Mouse (Mus musculus) embryonic facial prominence, embryonic 12.5 days (tissue): ENCODE data around the gene Stk33. TPM values are rescaled to one million over a fixed set of nuclear protein-coding genes. Genes with fewer than 3 reads are reported as not detected.
A peak's percentile ranks its signal among the peaks of the same experiment; 100 is the strongest.

Experiments used
- ATAC-seq: fragments of 200-750 bp; cut with Nextera tagmentation; 2 replicates; pipeline ENCODE4 v1.8.0; 2017; ENCODE audit not compliant: insufficient number of reproducible peaks, insufficient read depth, low FRiP score, low TSS enrichment
- H3K27ac ChIP-seq: fragments of 300-500 bp; sonication (generic); 2 replicates; pipeline ENCODE4 v1.5.1; 2016; ENCODE audit warnings: mild to moderate bottlenecking
- H3K27me3 ChIP-seq: fragments of 300-500 bp; sonication (generic); 2 replicates; pipeline ENCODE4 v1.6.1; 2016; ENCODE audit warnings: mild to moderate bottlenecking, moderate library complexity
- H3K36me3 ChIP-seq: fragments of 300-500 bp; sonication (generic); 2 replicates; pipeline ENCODE4 v1.6.1; 2016; ENCODE audit warnings: mild to moderate bottlenecking
- H3K4me1 ChIP-seq: fragments of 300-500 bp; sonication (generic); 2 replicates; pipeline ENCODE4 v1.6.1; 2016
- H3K4me2 ChIP-seq: fragments of 300-500 bp; sonication (generic); replicated peaks from 2 replicates; pipeline ENCODE4 v1.6.1; 2016; ENCODE audit warnings: mild to moderate bottlenecking, moderate library complexity
- H3K4me3 ChIP-seq: fragments of 300-500 bp; sonication (generic); 2 replicates; pipeline ENCODE4 v1.5.1; 2016; ENCODE audit warnings: mild to moderate bottlenecking
- H3K9ac ChIP-seq: fragments of 300-500 bp; sonication (generic); 2 replicates; pipeline ENCODE4 v1.6.1; 2016; ENCODE audit warnings: mild to moderate bottlenecking, moderate library complexity
- H3K9me3 ChIP-seq: fragments of 300-500 bp; sonication (generic); 2 replicates; pipeline ENCODE4 v1.6.1; 2016; ENCODE audit warnings: mild to moderate bottlenecking, moderate library complexity
- WGBS: fragments of 180-500 bp; shearing (Covaris S2); methylation state at CpG from one replicate; pipeline ENCODE4 v1.1.7; 2016; 5-methylcytosine and 5-hydroxymethylcytosine counted together
- polyA plus RNA-seq: library from polyadenylated mRNA; unstranded; fragments of >200 nt; fragmentation: Nextera tagmentation; extraction: Ambion mirVana; gene quantifications from 2 replicates; pipeline ENCODE4 v1.2.1, GENCODE M21; 2016

Gene Stk33
- 3.4 and 3.5 TPM in 2 replicates for polyA plus RNA-seq

GRCm38 (mm10) chr7:109438781-109439591 lies at the start of gene Stk33:
Gene Stk33 (minus strand): TSS chr7:109439081.
- Histone ChIP-seq H3K4me2 (peak within 1 kb of the TSS; percentile 89), H3K9ac (peak within 1 kb of the TSS; percentile 48), H3K36me3 (no peaks in the 10 kb centered on the region), H3K27me3 (peaks cover 8% of the 10 kb centered on the region; the same call in 1 of the 2 replicates), H3K4me1 (0 out of 2 replicates have a peak, but pooled peaks cover 3% of the 10 kb centered on the region), H3K27ac (no peak within 1 kb of the TSS; the same call in 1 of the 2 replicates), H3K9me3 (no peaks in the 10 kb centered on the region), H3K4me3 (peak within 1 kb of the TSS; percentile 44)
- WGBS: under 1% methylated on average over 62 of the region's 62 CpGs
- ATAC-seq: peak; percentile 72

GRCm38 (mm10) chr7:109484221-109484620 lies 45.3 kb upstream of the Stk33 start:
- 82% methylated on average over 5 of the region's 5 CpGs for WGBS
- Histone ChIP-seq H3K4me1 (peaks cover 3% of the 10 kb centered on the region; the same call in 1 of the 2 replicates), H3K9me3 (no peaks in the 10 kb centered on the region), H3K27ac (no peak overlapping the region), H3K4me2 (no peak overlapping the region), H3K27me3 (no peaks in the 10 kb centered on the region), H3K9ac (no peak overlapping the region), H3K36me3 (no peaks in the 10 kb centered on the region), H3K4me3 (no peak overlapping the region)
- no peak for ATAC-seq

- no peak overlapping the region for H3K9ac ChIP-seq
- ATAC-seq: peak; percentile 8; the same call in 1 of the 2 replicates
- H3K4me2 ChIP-seq: 0 out of 2 replicates have a peak overlapping the region, but pooled peaks have one; percentile 15
- 33% methylated on average over 7 of the region's 7 CpGs for WGBS
- peaks cover 3% of the 10 kb centered on the region; the same call in 1 of the 2 replicates for H3K4me1 ChIP-seq
- no peaks in the 10 kb centered on the region for H3K27me3 ChIP-seq
- no peaks in the 10 kb centered on the region for H3K9me3 ChIP-seq
- no peaks in the 10 kb centered on the region for H3K36me3 ChIP-seq
- H3K27ac ChIP-seq: no peak overlapping the region
- no peak overlapping the region for H3K4me3 ChIP-seq
Measured at GRCm38 (mm10) chr7:109480765-109481197, 41.9 kb upstream of the Stk33 start.

GRCm38 (mm10) chr7:109477926-109478325 lies 39.0 kb upstream of the Stk33 start:
- Histone ChIP-seq H3K27me3 (no peaks in the 10 kb centered on the region), H3K27ac (no peak overlapping the region), H3K36me3 (no peaks in the 10 kb centered on the region), H3K9ac (no peak overlapping the region), H3K4me3 (no peak overlapping the region), H3K4me2 (no peak overlapping the region), H3K4me1 (no peaks in the 10 kb centered on the region), H3K9me3 (no peaks in the 10 kb centered on the region)
- WGBS: 86% methylated on average over 3 of the region's 3 CpGs
- ATAC-seq: no peak

GRCm38 (mm10) chr7:109470700-109471099 lies 31.8 kb upstream of the Stk33 start:
- WGBS: 69% methylated on average over 4 of the region's 4 CpGs
- Histone ChIP-seq H3K27ac (no peak overlapping the region), H3K27me3 (no peaks in the 10 kb centered on the region)

GRCm38 (mm10) chr7:109468262-109468701 lies 29.4 kb upstream of the Stk33 start:
- H3K9me3 ChIP-seq: no peaks in the 10 kb centered on the region
- peaks cover 6% of the 10 kb centered on the region; the same call in 1 of the 2 replicates for H3K4me1 ChIP-seq
- H3K4me3 ChIP-seq: no peak overlapping the region
- no peaks in the 10 kb centered on the region for H3K36me3 ChIP-seq
- WGBS: 59% methylated on average over 6 of the region's 6 CpGs
- no peak overlapping the region for H3K4me2 ChIP-seq
- no peak overlapping the region for H3K9ac ChIP-seq
- ATAC-seq: no peak
- no peaks in the 10 kb centered on the region for H3K27me3 ChIP-seq
- no peak overlapping the region for H3K27ac ChIP-seq

More at GRCm38 (mm10) chr7:109470700-109471099, 31.8 kb upstream of the Stk33 start:
- H3K9me3 ChIP-seq: no peaks in the 10 kb centered on the region
- H3K4me1 ChIP-seq: peaks cover 6% of the 10 kb centered on the region; the same call in 1 of the 2 replicates
- no peaks in the 10 kb centered on the region for H3K36me3 ChIP-seq
- H3K4me3 ChIP-seq: no peak overlapping the region
- H3K9ac ChIP-seq: no peak overlapping the region
- H3K4me2 ChIP-seq: no peak overlapping the region
- ATAC-seq: no peak

- Histone ChIP-seq H3K27me3 (no peaks in the 10 kb centered on the region), H3K4me1 (peaks cover 6% of the 10 kb centered on the region; the same call in 1 of the 2 replicates), H3K27ac (no peak overlapping the region), H3K4me3 (no peak overlapping the region), H3K9me3 (no peaks in the 10 kb centered on the region), H3K9ac (no peak overlapping the region), H3K36me3 (no peaks in the 10 kb centered on the region), H3K4me2 (no peak overlapping the region)
- 43% methylated on average over 2 of the region's 2 CpGs for WGBS
- no peak for ATAC-seq
Measured at GRCm38 (mm10) chr7:109467591-109467990, 28.7 kb upstream of the Stk33 start.

GRCm38 (mm10) chr7:109460698-109461097 lies 21.8 kb upstream of the Stk33 start:
- 86% methylated on average over 8 of the region's 8 CpGs for WGBS

GRCm38 (mm10) chr7:109456563-109456962 lies 17.7 kb upstream of the Stk33 start:
- Histone ChIP-seq H3K4me1 (peaks cover 4% of the 10 kb centered on the region; the same call in 1 of the 2 replicates), H3K4me3 (no peak overlapping the region), H3K9ac (no peak overlapping the region), H3K36me3 (no peaks in the 10 kb centered on the region), H3K27me3 (no peaks in the 10 kb centered on the region; the same call in 1 of the 2 replicates), H3K9me3 (no peaks in the 10 kb centered on the region), H3K4me2 (no peak overlapping the region), H3K27ac (no peak overlapping the region)
- 56% methylated on average over 6 of the region's 6 CpGs for WGBS
- no peak for ATAC-seq

More at GRCm38 (mm10) chr7:109460698-109461097, 21.8 kb upstream of the Stk33 start:
- H3K4me1 ChIP-seq: peaks cover 4% of the 10 kb centered on the region; the same call in 1 of the 2 replicates
- H3K27ac ChIP-seq: no peak overlapping the region
- H3K9ac ChIP-seq: no peak overlapping the region
- H3K36me3 ChIP-seq: no peaks in the 10 kb centered on the region
- no peak for ATAC-seq
- no peaks in the 10 kb centered on the region for H3K9me3 ChIP-seq
- no peak overlapping the region for H3K4me2 ChIP-seq
- H3K27me3 ChIP-seq: no peaks in the 10 kb centered on the region; the same call in 1 of the 2 replicates
- no peak overlapping the region for H3K4me3 ChIP-seq

- no peaks in the 10 kb centered on the region for H3K9me3 ChIP-seq
- no peak overlapping the region for H3K4me3 ChIP-seq
- no peak overlapping the region for H3K9ac ChIP-seq
- WGBS: 77% methylated on average over 2 of the region's 2 CpGs
- peaks cover 4% of the 10 kb centered on the region; the same call in 1 of the 2 replicates for H3K4me1 ChIP-seq
- no peaks in the 10 kb centered on the region for H3K36me3 ChIP-seq
- no peak overlapping the region for H3K27ac ChIP-seq
- H3K4me2 ChIP-seq: no peak overlapping the region
- ATAC-seq: no peak
- no peaks in the 10 kb centered on the region; the same call in 1 of the 2 replicates for H3K27me3 ChIP-seq
Measured at GRCm38 (mm10) chr7:109455748-109456147, 16.9 kb upstream of the Stk33 start.

GRCm38 (mm10) chr7:109454856-109455255 lies 16.0 kb upstream of the Stk33 start:
- no peaks in the 10 kb centered on the region; the same call in 1 of the 2 replicates for H3K27me3 ChIP-seq
- H3K9me3 ChIP-seq: no peaks in the 10 kb centered on the region
- no peak overlapping the region for H3K4me2 ChIP-seq
- H3K27ac ChIP-seq: no peak overlapping the region
- H3K4me1 ChIP-seq: peaks cover 4% of the 10 kb centered on the region; the same call in 1 of the 2 replicates
- ATAC-seq: no peak
- H3K36me3 ChIP-seq: no peaks in the 10 kb centered on the region
- whole genome bisulfite sequencing: 90% methylated on average over 9 of the region's 9 CpGs
- H3K4me3 ChIP-seq: no peak overlapping the region
- H3K9ac ChIP-seq: no peak overlapping the region

- H3K4me3 ChIP-seq: no peak overlapping the region
- H3K9ac ChIP-seq: no peak overlapping the region
- WGBS: 62% methylated on average over 2 of the region's 2 CpGs
- no peaks in the 10 kb centered on the region for H3K27me3 ChIP-seq
- H3K9me3 ChIP-seq: no peaks in the 10 kb centered on the region
- no peaks in the 10 kb centered on the region for H3K36me3 ChIP-seq
- H3K4me1 ChIP-seq: no peaks in the 10 kb centered on the region
- H3K27ac ChIP-seq: no peak overlapping the region
- no peak for ATAC-seq
- H3K4me2 ChIP-seq: no peak overlapping the region
Measured at GRCm38 (mm10) chr7:109448060-109448459, 9.2 kb upstream of the Stk33 start.
